Mouse (Mus musculus) lung, adult 2 months (tissue): ENCODE measurements around the gene Fxyd3. TPM values are rescaled to one million over a fixed set of nuclear protein-coding genes. Genes with fewer than 3 reads are reported as not detected.
A peak's percentile ranks its signal among the peaks of the same experiment; 100 is the strongest.

Experiments
- DNase-seq: peaks from one replicate; pipeline ENCODE4 v3.0.0; 2022
- H3K4me1 ChIP-seq: fragments of 200-500 bp; 2 replicates; pipeline ENCODE4 v1.6.1; 2011; ENCODE audit warnings: low read length; ENCODE audit not compliant: control insufficient read depth, insufficient read depth
- H3K4me3 ChIP-seq: fragments of 200-500 bp; replicated peaks from 2 replicates; pipeline ENCODE3; 2011; ENCODE audit warnings: low read depth, mild to moderate bottlenecking, control low read depth, low read length; ENCODE audit errors: extremely low read depth
- CTCF ChIP-seq: fragments of 200-500 bp; IDR thresholded peaks from 2 replicates; pipeline ENCODE4 v1.5.1; 2011; ENCODE audit warnings: mild to moderate bottlenecking, low read length, control low read depth; ENCODE audit not compliant: insufficient read depth
- POLR2A ChIP-seq: fragments of 200-500 bp; IDR thresholded peaks from 2 replicates; pipeline ENCODE4 v1.6.1; 2011; ENCODE audit warnings: low read depth, mild to moderate bottlenecking, control low read depth, low read length, borderline replicate concordance; ENCODE audit errors: extremely low read depth
- WGBS: fragments of 180-500 bp; shearing (Covaris S2); methylation state at CpG from one replicate; pipeline ENCODE4 v1.1.7; 2018; 5-methylcytosine and 5-hydroxymethylcytosine counted together
- polyA plus RNA-seq: library from polyadenylated mRNA; depleted of rRNA; stranded (reverse); fragments of >200 nt; gene quantifications from 2 replicates; pipeline ENCODE4 v1.2.3, GENCODE M21; 2012

The Fxyd3 gene
- polyA plus RNA-seq, 1 experiment = 43.2 TPM

DNA sequence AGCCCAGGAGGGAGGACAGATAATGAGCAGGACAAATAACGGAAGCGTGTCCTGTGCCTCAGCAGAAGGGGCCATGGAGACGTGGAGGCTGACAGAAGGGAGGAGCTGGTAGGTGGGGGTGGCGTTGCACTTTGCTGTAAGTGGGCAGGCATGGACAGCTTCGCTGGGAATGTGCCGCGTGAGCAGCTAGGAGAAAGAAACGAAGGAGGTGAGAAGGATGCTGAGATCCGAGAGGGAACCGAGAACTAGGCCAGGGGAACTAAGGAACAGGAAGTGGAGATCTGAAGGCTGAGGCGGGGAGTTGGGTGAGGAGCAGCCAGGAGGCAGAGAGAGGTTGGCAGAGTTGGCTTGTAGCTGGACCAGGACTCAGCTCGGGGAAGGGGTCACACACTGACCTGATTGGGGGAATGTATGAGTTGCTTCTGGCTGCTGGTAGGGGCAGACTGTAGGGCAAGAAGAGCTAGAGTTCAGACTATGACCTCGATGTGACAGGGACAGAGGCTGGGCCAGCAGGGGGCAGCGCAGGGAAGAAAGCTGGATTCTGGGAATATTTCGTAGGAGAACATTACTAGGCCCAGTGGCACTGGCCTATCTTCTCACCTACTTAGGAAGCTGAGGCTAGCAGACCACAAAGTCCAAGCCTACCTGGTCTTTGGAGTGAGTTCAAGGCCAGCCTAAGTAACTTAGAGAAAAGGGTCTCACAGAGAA, 28.7 kb upstream of the Fxyd3 start:
- peak; percentile 53 for DNase-seq
- Histone ChIP-seq H3K4me1 (no peaks in the 10 kb centered on the region), H3K4me3 (no peak overlapping the region)
- 41% methylated on average over 15 of the region's 15 CpGs for WGBS
- TF ChIP-seq POLR2A (no peak), CTCF (peak; percentile 60)

DNA sequence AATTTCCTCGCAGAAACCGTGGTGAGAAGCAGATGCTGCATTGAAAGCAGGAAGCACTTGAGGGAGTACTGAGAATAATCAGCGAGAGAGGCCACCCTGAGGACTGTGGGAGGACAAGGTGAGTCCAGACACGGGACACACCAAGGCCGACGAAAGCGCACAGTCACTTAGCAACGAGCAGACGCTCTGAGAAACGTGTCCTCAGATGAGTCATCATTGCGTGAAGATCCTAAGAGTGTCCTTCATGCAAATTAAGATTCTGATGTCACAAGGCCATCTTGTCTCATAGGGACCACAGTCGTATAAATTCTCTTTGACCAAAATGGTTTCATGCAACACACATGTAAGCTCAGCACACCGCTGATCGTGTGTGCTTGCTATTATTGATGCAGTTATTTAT, 24.3 kb upstream of the Fxyd3 start:
- Histone ChIP-seq H3K4me1 (no peaks in the 10 kb centered on the region), H3K4me3 (no peak overlapping the region)
- DNase-seq = no peak
- 64% methylated on average over 14 of the region's 14 CpGs for WGBS
- TF ChIP-seq CTCF = no peak
- no peak for TF ChIP-seq POLR2A

DNA sequence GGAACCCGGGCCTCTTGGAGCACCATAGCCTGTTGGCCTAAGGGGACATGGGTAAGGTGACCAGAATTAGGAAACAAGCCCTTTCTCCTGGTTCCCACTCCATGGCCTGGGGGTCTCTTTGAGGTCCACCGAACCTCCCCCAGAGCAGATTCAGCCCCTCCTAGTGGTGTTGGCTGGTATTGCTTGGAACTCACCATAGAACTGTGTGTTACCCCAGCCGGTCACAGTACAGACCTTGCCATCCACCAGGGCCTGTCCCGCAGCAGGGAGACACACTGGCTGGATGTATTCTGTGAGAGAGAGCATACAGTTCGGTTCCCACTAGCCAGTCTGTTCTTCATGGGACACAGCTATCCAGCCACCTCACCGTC, 23.1 kb upstream of the Fxyd3 start:
- H3K4me3 ChIP-seq = no peak overlapping the region
- WGBS = 84% methylated on average over 6 of the region's 6 CpGs
- H3K4me1 ChIP-seq = no peaks in the 10 kb centered on the region
- no peak for DNase-seq
- TF ChIP-seq CTCF (no peak), POLR2A (no peak)

DNA sequence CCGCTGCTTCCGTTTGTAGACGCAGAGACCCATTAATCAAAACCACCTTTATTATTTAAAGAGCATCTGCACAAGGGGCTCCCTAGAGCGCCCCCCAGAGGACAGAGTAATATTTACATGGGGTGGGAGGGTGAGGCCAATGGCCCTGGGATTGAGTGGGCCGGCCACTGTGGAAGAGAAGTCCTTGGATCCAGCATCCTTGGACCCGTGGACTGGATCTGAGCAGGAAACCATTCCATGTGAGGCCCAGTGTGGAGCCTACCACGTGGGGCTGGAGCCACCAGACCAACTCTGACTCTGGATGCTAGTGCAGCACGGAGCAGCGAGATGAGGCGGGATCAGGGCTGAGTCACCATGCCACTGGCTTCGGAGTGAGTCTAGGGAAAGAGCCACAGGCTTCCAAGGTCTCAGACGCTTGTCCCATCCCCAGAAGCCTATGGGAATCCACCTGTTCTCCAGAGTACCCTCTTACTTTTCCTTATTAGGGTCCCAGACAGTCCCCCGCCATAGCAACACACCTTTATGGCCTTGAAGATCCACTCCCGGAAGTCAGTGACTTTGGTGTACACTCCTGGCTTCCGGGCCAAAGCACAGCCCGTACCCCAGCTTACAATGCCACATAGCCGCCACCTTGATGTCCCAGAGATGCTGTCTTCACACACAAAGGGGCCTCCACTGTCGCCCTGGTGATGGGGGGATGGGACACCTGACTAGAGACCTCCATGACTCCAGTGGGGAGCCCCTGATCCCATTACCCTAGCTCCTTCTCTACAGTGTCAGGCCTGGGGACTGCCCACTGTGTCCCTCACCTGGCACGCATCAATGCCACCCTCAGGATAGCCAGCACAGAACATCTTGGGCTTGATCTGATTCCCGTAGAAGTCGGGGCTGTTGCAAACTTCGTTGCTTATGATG, 22.4 kb upstream of the Fxyd3 start:
- WGBS = 79% methylated on average over 22 of the region's 22 CpGs
- TF ChIP-seq POLR2A = no peak
- no peak for TF ChIP-seq CTCF
- Histone ChIP-seq H3K4me1 (no peaks in the 10 kb centered on the region), H3K4me3 (no peak overlapping the region)
- DNase-seq = no peak

DNA sequence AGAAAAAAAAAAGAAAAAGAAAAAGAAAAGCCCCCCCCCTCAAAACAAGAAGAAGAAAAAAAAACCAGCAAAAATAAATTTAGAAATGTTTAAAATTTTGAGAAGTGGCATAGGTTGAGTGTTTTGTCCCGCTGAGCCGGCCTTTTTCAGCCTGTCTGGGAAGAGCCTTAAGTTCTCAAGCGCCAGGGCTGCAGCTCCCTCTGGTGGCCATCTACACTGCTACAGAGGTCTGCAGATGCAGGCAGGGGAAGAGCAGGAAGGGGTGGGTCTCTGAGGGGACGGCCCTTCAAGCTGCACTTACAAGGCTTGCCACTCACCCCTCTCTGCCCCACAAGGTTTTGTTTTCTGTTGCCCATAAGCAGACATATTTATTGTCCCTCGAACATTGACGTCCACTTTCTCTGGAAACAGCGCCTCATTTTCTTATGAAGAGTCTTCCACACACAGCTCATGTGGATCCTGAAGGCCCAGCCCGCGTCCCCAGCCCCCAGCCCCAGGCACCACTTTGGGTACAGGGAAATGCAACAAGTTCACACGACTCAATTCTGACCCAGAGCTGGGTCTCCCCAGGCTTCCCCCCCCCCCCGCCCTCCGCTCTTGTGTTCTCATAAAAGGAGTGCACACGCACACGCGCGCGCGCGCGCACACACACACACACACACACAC, 21.2 kb upstream of the Fxyd3 start:
- no peak overlapping the region for H3K4me3 ChIP-seq
- peak; percentile 85 for DNase-seq
- 41% methylated on average over 20 of the region's 20 CpGs for WGBS
- TF ChIP-seq CTCF (peak; percentile 91), POLR2A (peak; percentile 3; the same call in 1 of the 2 replicates)
- no peaks in the 10 kb centered on the region for H3K4me1 ChIP-seq

DNA sequence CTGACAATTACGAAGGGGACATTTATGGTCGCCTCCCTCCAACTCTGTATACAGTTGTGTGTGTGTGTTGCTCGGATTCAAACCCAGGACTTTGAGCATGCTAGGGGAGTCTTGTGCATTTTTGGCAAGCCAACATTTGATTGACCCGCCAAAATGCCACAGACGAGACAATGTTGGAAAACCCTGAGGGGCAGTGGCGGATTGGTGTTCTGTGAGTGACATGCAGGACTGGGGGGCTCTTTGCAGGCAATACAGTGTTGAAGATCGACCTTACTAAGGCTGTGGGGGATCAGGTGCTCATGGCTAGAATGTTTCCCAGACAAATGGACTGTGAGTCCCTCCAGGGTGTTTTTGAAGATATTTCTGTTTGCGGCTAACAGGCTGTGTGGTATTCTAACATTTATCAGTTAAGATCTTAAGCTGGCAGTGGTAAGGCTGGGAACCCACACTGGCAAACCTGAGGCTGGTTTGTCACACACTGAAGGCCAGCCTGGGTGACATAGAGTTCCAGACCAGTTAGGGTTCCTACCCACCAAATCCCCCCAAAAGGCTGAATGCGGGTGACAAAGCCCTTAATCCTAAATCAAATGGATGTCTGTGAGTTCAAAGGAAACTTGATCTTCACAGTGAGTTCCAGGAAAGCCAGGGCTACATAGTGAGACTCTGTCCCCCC, 20.5 kb upstream of the Fxyd3 start:
- no peak for DNase-seq

DNA sequence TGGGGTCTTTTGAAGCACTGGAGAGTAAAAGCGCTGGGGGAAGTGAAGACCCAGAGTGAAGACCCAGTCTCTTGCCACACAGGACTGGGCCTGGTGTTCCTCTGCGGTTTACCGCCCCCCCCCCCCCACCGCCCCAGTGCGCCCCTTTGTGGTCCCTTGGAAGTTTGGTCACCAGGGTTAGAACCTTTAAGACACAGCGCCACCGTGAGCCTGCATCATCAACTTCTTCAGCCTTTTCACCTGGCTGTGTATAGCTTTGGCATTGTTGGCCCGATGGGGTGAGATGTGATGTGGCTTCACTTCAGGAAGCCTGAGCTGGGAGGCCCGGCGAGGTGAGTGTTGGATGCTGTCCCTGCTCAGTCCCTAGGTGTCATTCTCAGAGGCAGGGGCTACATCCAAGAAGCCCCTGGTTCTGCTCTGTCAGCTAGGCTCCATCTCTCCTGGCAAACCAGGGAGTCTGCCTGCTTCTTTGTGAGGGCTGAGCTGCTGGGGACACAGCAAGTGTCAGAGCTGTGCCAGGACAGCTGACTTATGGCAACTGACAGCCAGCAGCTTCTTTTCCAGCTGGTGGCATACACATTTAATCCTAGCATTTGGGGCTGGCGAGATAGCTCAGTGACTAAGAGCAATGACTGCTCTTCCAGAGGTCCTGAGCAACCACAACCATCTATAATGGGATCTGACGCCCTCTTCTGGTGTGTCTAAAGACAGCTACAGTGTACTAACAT, 18.4 kb upstream of the Fxyd3 start:
- WGBS = 24% methylated on average over 11 of the region's 12 CpGs
- Histone ChIP-seq H3K4me3 (no peak overlapping the region), H3K4me1 (no peaks in the 10 kb centered on the region)
- no peak for TF ChIP-seq POLR2A
- TF ChIP-seq CTCF = no peak
- no peak for DNase-seq

More for the DNA sequence above, 20.5 kb upstream of the Fxyd3 start:
- WGBS = 77% methylated on average over 9 of the region's 9 CpGs
- no peak overlapping the region for H3K4me3 ChIP-seq
- TF ChIP-seq CTCF (no peak), POLR2A (no peak)
- H3K4me1 ChIP-seq = no peaks in the 10 kb centered on the region

DNA sequence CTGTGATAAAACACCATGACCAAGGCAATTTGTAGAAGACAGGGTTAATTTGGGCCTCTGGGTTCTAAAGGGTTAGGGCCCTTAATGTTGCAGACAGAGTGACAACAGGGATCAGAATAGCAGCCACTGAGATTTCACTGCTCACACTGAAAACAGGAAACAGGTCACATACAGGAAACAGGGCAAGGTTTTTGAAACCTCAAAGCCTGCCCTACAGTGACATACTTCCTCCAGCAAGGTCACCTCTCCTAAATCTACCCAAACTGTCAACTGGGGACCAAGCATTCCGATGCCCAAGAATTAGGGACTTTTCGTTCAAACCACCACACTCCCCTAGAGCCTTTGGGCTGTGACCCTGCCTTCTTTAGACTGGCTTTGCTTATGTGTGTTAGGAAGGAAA, 13.2 kb upstream of the Fxyd3 start:
- TF ChIP-seq CTCF (no peak), POLR2A (no peak)
- Histone ChIP-seq H3K4me1 (peaks cover 2% of the 10 kb centered on the region; the same call in 1 of the 2 replicates), H3K4me3 (no peak overlapping the region)
- DNase-seq = no peak
- WGBS = 53% methylated on average over 2 of the region's 2 CpGs

DNA sequence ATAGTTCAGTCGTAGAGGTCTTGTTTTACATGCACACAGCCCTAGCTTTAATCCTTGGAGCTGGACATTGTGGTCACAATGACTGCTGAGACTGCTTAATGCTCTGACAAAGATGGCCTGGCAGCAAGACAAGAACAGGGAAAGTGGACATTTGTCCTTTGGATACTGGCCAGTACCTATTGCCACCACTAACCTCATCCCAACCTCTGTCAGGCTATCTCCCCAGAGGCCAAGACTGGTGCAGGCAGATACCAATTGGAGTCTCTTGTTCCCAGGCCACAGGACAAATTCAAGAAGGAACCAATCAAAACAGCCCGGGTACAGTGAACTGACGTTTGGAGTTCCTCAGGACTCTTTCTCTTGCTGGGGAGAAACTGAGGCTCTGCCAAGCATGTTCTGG, 11.7 kb upstream of the Fxyd3 start:
- no peak for DNase-seq

More for the DNA sequence above, 11.7 kb upstream of the Fxyd3 start:
- Histone ChIP-seq H3K4me3 (no peak overlapping the region), H3K4me1 (peaks cover 2% of the 10 kb centered on the region; the same call in 1 of the 2 replicates)
- 58% methylated on average over 3 of the region's 3 CpGs for WGBS
- TF ChIP-seq CTCF (no peak), POLR2A (no peak)
